Mouse (Mus musculus) C2C12 (cell line): ENCODE measurements around the gene Gm7073.

Experiments
- CTCF ChIP-seq: IDR thresholded peaks from one replicate; pipeline ENCODE4 v1.5.1; 2011; ENCODE audit not compliant: control insufficient read depth, insufficient read depth, insufficient read length
- MAX ChIP-seq: IDR thresholded peaks from one replicate; pipeline ENCODE4 v1.6.1; 2011; ENCODE audit warnings: mild to moderate bottlenecking, control low read depth
- MYOD1 ChIP-seq: IDR thresholded peaks from one replicate; pipeline ENCODE4 v1.6.1; 2011; ENCODE audit warnings: low read depth; ENCODE audit not compliant: control insufficient read depth, insufficient read length
- MYOG ChIP-seq: IDR thresholded peaks from one replicate; pipeline ENCODE4 v1.6.1; 2011; ENCODE audit not compliant: control insufficient read depth, insufficient read length; ENCODE audit errors: extremely low read depth

DNA sequence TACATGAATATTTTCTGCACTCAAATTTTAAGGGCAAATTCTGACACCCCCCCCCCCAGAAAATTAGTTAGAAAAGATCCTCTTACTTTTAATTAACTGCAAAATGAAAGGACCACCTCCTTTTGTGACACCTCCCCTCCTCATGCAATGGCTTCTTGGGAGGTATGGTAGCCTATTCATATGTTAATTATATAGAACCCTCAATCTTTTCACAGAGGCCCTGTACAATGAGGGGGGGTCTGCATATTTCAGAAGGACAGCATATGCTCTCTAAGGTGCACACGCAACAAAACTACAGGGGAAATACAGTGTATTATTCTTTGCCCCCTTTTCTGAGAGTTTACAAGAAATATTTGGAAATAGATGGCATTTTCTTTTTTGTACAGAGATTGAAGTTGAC, 41.3 kb downstream of the Gm7073 start:
- TF ChIP-seq CTCF (no peak), MYOG (no peak), MAX (no peak), MYOD1 (no peak)
